Mouse (Mus musculus) cerebellum, adult 2 months (tissue): ENCODE results near the gene S100a14. TPM values are rescaled to one million over a fixed set of nuclear protein-coding genes. Genes with fewer than 3 reads are reported as not detected.
A peak's percentile ranks its signal among the peaks of the same experiment; 100 is the strongest.

Source experiments
- DNase-seq, 2 experiments: peaks; one replicate each; pipeline ENCODE4 v3.0.0; 2021
- H3K27ac ChIP-seq: fragments of 200-500 bp; 2 replicates; pipeline ENCODE4 v1.5.1; 2012; ENCODE audit warnings: low read length, control low read depth, inconsistent platforms; ENCODE audit not compliant: insufficient read depth
- H3K27me3 ChIP-seq: fragments of 200-500 bp; 2 replicates; pipeline ENCODE4 v1.6.1; 2012; ENCODE audit warnings: inconsistent platforms, mild to moderate bottlenecking, low read length, moderate library complexity; ENCODE audit not compliant: control insufficient read depth, insufficient read depth
- H3K4me1 ChIP-seq: fragments of 200-500 bp; 2 replicates; pipeline ENCODE4 v1.6.1; 2011; ENCODE audit warnings: low read length; ENCODE audit not compliant: control insufficient read depth, insufficient read depth
- H3K4me3 ChIP-seq: fragments of 200-500 bp; replicated peaks from 2 replicates; pipeline ENCODE3; 2011; ENCODE audit warnings: mild to moderate bottlenecking, low read depth, low read length, control low read depth; ENCODE audit not compliant: insufficient read depth
- CTCF ChIP-seq: fragments of 200-500 bp; IDR thresholded peaks from 2 replicates; pipeline ENCODE4 v1.5.1; 2011; ENCODE audit warnings: low read depth, mild to moderate bottlenecking, control low read depth, low read length, moderate library complexity, borderline replicate concordance; ENCODE audit not compliant: insufficient read depth
- POLR2A ChIP-seq: fragments of 200-500 bp; IDR thresholded peaks from 2 replicates; pipeline ENCODE4 v1.6.1; 2011; ENCODE audit warnings: low read length, control low read depth, borderline replicate concordance; ENCODE audit not compliant: insufficient read depth
- WGBS: fragments of 180-500 bp; shearing (Covaris S2); methylation state at CpG from one replicate; pipeline ENCODE4 v1.1.7; 2018; 5-methylcytosine and 5-hydroxymethylcytosine counted together
- polyA plus RNA-seq: library from polyadenylated mRNA; depleted of rRNA; stranded (reverse); fragments of >200 nt; gene quantifications from 2 replicates; pipeline ENCODE4 v1.2.3, GENCODE M21; 2012

S100a14 gene
- polyA plus RNA-seq, 1 experiment, result not detected

DNA sequence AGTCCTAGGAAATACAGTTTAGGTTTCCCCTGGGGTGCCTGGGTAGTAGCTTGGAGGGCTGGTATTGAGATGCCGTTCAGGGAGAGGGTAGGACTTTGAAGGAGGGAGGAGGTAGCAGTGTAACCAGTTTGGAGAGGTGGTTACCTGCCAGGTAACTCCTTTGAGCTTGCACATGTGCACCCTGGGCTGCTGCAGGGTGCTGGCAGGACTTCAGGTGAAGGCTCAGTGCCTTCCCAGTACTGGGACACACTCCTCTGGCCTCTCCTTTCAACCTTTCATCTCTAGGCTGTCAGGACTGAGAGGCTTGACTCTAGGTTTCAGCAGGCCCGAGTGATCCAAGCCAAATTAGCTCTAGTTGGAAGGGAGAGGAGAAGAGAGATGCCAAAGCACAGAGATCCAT is 580 bp upstream of the S100a14 start:
- Histone ChIP-seq H3K4me3 (no peak overlapping the region), H3K4me1 (no peaks in the 10 kb centered on the region), H3K27me3 (no peaks in the 10 kb centered on the region), H3K27ac (no peak overlapping the region)
- WGBS, result 74% methylated on average over 2 of the region's 2 CpGs
- DNase-seq, result no peak
- TF ChIP-seq POLR2A (no peak), CTCF (no peak)

DNA sequence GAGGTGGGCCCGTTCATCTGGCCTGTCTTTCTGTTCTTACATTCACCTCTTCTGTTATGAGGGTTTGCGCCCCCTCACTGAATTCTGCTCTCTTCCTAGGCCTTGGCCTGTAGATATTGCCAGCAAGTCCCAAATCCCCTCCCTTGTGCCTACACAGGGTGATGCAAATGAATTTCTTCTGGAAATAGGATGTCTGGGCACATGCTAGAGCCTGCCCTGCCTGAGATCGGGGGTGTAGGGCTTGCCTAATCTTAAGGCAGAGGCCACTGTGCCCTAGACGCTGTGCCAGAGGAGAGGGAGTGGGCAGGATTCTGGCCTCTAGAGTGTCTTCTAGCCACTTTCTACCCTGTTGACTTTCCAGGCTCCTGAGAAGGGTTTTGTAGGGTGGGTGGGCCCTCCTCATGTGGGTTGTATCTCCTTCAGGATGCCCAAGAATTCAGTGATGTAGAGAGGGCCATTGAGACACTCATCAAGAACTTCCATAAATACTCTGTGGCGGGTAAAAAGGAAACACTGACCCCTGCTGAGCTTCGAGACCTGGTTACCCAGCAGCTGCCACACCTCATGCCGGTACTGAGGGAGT is 726 bp downstream of the S100a14 start:
- no peak overlapping the region for H3K27ac ChIP-seq
- no peaks in the 10 kb centered on the region for H3K4me1 ChIP-seq
- no peak for DNase-seq
- 87% methylated on average over 7 of the region's 7 CpGs for WGBS
- H3K4me3 ChIP-seq, result no peak overlapping the region
- no peaks in the 10 kb centered on the region for H3K27me3 ChIP-seq
- TF ChIP-seq POLR2A, result no peak
- TF ChIP-seq CTCF, result no peak

- no peak overlapping the region for H3K4me3 ChIP-seq
- H3K27me3 ChIP-seq, result no peaks in the 10 kb centered on the region
- 79% methylated on average over 5 of the region's 5 CpGs for WGBS
- peaks cover 2% of the 10 kb centered on the region; the same call in 1 of the 2 replicates for H3K4me1 ChIP-seq
- DNase-seq, result no peak
- H3K27ac ChIP-seq, result no peak overlapping the region
- TF ChIP-seq CTCF (no peak), POLR2A (no peak)
These were observed 5.1 kb downstream of the S100a14 start for GRCm38 (mm10) chr3:90531713-90532112.

DNA sequence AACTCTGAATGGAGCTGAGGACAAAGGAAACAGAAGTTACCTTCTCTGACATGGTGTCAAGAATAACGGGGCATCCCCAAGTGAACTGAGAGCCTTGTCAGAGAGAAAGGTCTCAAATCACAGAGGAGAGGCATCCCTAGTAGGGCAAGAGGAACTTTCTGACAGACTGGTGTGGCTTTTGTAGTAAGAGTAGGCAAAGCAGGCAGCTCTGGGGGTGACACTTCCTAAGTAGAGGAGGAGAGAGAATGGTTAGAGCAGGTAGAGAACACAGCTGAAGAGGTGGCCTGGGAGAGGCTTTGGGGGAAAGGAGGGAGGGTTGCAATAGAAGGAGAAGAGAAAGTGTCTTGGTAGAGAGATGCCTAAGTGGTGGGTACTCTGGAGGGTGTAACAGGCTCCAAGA is 8.8 kb downstream of the S100a14 start:
- DNase-seq, result no peak
- TF ChIP-seq POLR2A (no peak), CTCF (no peak)
- no peak overlapping the region for H3K4me3 ChIP-seq
- H3K27me3 ChIP-seq, result no peaks in the 10 kb centered on the region
- H3K27ac ChIP-seq, result no peak overlapping the region
- WGBS, result 68% methylated on average over 1 of the region's 1 CpGs
- peaks cover 4% of the 10 kb centered on the region for H3K4me1 ChIP-seq

DNA sequence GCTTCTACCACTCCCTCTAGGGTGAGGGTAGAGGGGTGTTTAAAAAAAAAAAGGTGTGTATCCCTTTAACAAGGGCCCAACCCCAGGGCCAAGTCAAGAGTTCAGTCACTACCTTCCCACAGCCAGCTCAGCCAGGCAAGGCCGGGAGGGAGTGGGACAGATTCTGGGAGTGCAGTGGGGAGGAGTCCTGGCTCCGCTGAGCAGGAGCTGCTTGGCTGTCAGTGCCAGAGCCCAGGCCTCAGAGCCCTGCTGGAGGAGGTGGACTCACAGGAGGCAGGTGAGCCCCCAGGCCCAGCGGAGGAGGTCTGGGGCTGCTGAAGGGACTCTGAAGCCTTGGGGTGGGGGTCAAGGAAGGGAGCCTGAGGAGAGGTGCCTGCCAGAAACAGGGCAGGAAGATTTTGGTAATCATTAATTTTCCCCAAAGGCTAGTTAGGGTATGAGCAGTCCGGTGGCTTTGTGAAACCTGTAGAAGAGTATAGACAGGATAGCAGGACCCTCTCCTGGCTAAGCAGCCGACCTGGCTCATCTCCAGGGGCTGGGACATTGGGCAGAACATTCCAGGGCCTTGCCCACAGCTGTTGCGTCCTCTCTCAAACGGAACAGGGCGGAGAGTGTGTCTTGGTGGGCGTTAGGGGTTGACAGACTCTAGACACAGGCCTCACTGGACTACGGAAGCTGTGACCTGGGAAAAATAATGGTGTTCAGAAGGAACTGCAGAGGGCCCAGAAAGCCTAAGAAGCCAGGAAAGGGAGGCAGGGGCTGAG is 10.7 kb downstream of the S100a14 start, which contains the start of gene S100a16:
Gene S100a16, plus strand, starts transcription at position 114 of the 764 bp plus-strand sequence.
- Histone ChIP-seq H3K27ac (peak within 1 kb of the TSS; percentile 66), H3K4me3 (peak within 1 kb of the TSS; percentile 73), H3K27me3 (no peaks in the 10 kb centered on the region), H3K4me1 (peaks cover 4% of the 10 kb centered on the region)
- WGBS, result 23% methylated on average over 10 of the region's 10 CpGs
- TF ChIP-seq POLR2A, result 0 out of 2 replicates have a peak, but pooled peaks have one; percentile 39
- no peak for TF ChIP-seq CTCF
- DNase-seq, result peak; percentile 71 to 81

DNA sequence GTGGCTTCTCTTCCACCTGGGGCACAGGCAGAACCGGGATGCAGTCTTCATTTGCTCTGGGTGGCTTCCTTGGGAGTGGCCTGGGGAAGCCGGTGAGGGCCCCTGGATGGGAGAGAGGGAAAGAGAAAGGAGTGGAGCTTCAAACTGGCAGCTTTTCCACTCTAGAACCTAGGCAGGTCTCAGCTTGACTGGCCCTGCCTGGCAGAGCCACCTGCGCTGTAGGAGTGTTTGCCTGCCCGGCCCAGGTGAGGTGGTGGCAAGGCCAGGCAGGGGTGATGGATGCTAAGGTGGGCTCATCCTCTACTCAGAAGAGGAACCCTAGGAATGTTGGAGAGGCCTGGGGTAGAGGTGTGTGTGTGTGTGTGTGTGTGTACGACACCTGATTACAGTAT is 11.2 kb downstream of the S100a14 start:
- DNase-seq, result peak in 1 of 2 experiments; percentile 33
- peak overlapping the region; percentile 66 for H3K27ac ChIP-seq
- 69% methylated on average over 5 of the region's 5 CpGs for WGBS

DNA sequence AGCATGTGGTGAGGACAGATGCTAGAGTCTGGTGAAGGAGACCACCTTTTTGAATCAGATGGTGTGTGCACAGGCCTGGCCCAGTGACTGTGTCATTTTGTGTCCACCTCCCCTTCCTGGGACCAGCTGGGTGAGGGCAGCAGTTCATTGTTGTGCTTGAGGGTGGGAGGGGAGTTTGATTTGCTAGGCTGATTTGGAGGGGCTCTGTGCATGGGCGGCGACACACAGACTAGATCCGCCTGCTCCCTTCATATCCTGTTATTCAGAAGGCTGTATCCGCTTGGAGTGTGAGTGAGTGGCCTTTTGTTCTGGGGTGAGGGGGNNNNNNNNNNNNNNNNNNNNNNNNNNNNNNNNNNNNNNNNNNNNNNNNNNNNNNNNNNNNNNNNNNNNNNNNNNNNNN is 14.2 kb downstream of the S100a14 start:
- Histone ChIP-seq H3K27me3 (no peaks in the 10 kb centered on the region), H3K27ac (peak overlapping the region; percentile 72; the same call in 1 of the 2 replicates), H3K4me1 (peaks cover 4% of the 10 kb centered on the region), H3K4me3 (no peak overlapping the region)
- WGBS, result 44% methylated on average over 4 of the region's 4 CpGs
- TF ChIP-seq CTCF (no peak), POLR2A (no peak)
- DNase-seq, result peak in 1 of 2 experiments; percentile 33

More for the DNA sequence above, 11.2 kb downstream of the S100a14 start:
- H3K4me3 ChIP-seq, result peak overlapping the region; percentile 73
- no peaks in the 10 kb centered on the region for H3K27me3 ChIP-seq
- H3K4me1 ChIP-seq, result peaks cover 4% of the 10 kb centered on the region
- no peak for TF ChIP-seq POLR2A
- no peak for TF ChIP-seq CTCF
